In the genomic region with DNA sequence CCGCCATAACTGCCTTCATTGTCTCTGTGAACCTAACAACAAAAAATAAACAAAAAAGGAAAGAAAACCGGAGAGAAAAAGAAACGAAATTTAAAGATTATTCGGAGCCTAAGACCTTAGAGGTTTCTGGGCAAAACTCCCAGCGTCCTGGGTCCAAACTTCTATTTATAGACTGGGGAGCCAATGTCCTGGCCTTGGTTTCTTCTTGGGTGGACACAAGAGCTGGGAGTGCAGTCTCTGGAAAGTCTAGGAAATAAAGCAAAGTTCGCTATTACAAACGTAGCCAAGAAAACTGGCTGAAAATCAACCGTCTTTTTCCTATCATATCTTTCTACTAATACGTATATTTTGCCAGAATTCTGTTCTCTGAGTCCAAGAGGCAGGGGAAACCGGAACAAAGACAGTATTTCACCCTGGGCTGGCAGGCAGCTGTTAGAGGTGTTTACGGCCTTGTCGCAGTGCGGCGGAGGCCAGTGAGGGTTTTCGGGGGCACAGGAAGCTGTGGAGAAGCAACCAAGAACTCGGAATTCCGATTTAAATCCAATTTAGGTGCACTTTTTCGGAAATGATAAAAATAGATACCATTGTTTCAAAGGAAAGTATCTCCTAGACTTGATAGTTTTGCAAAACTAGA, we compare ENCODE assay signal across 18 mouse cellular contexts. TPM values are rescaled to one million over a fixed set of nuclear protein-coding genes. Genes with fewer than 3 reads are reported as not detected.
A peak's percentile ranks its signal among the peaks of the same experiment; 100 is the strongest.
DNase-seq lines count a peak whose midpoint lies in the region; ATAC-seq lines count a peak whose summit lies in the region.
"Had no signal": no experiment of that assay in that cellular context is flagged by ENCODE, and none has a peak within 500 bp of the region (broad histone marks: within the 10 kb centered on the region; RNA-seq: fewer than 3 reads in every experiment).

No protein-coding gene starts in this region.

- 2% methylated on average over 18 of the region's 18 CpGs for WGBS in neural tube, embryonic 11.5 days
- WGBS in limb, embryonic 11.5 days: 1% methylated on average over 18 of the region's 18 CpGs

- H3K36me3 ChIP-seq in neural tube, embryonic 11.5 days (ENCODE audit: control insufficient read depth, insufficient read depth, low read length): no peaks in the 10 kb centered on the region
- no peaks in the 10 kb centered on the region for H3K36me3 ChIP-seq in limb, embryonic 11.5 days (ENCODE audit: control insufficient read depth, insufficient read depth, low read length)
- H3K36me3 ChIP-seq: heart, embryonic 15.5 days had no signal

- H3K4me2 ChIP-seq in neural tube, embryonic 11.5 days (ENCODE audit: low read depth): peak overlapping the region; percentile 75
- peak overlapping the region; percentile 86 for H3K4me2 ChIP-seq in limb, embryonic 11.5 days (ENCODE audit: low read depth, severe bottlenecking)
- H3K4me2 ChIP-seq: forebrain, embryonic 13.5 days; heart, embryonic 15.5 days had no signal

- peaks cover 28% of the 10 kb centered on the region for H3K4me1 ChIP-seq in neural tube, embryonic 11.5 days (ENCODE audit: control insufficient read depth, insufficient read depth, low read length)
- peaks cover 22% of the 10 kb centered on the region for H3K4me1 ChIP-seq in limb, embryonic 11.5 days (ENCODE audit: control insufficient read depth, insufficient read depth, low read length)

- peak overlapping the region; percentile 100 for H3K9ac ChIP-seq in neural tube, embryonic 11.5 days (ENCODE audit: low read length)
- peak overlapping the region; percentile 3; the same call in 1 of the 2 replicates for H3K9ac ChIP-seq in limb, embryonic 11.5 days (ENCODE audit: low read length)
- H3K9ac ChIP-seq: forebrain, embryonic 13.5 days; heart, embryonic 15.5 days had no signal

- no peaks in the 10 kb centered on the region for H3K27me3 ChIP-seq in neural tube, embryonic 11.5 days (ENCODE audit: control insufficient read depth, insufficient read depth, low read length)
- peaks cover 4% of the 10 kb centered on the region; the same call in 1 of the 2 replicates for H3K27me3 ChIP-seq in limb, embryonic 11.5 days (ENCODE audit: control insufficient read depth, insufficient read depth, low read length)

- no peak for ATAC-seq in neural tube, embryonic 11.5 days (ENCODE audit: insufficient read depth, low FRiP score, low TSS enrichment)
- no peak for ATAC-seq in limb, embryonic 11.5 days (ENCODE audit: insufficient number of reproducible peaks, low FRiP score, low TSS enrichment, low read depth)
- ATAC-seq: activated CD4-positive, CD25-positive, alpha-beta regulatory T cell, adult 4 months; forebrain, embryonic 13.5 days had no signal

- no peaks in the 10 kb centered on the region for H3K9me3 ChIP-seq in neural tube, embryonic 11.5 days (ENCODE audit: control insufficient read depth, low read length)
- H3K9me3 ChIP-seq in limb, embryonic 11.5 days (ENCODE audit: control insufficient read depth, low read length): no peaks in the 10 kb centered on the region
- H3K9me3 ChIP-seq: forebrain, embryonic 13.5 days; heart, embryonic 15.5 days; megakaryocyte, embryonic 14.5 days had no signal

- H3K4me3 ChIP-seq in neural tube, embryonic 11.5 days (ENCODE audit: low read depth, low read length): peak overlapping the region; percentile 98
- peak overlapping the region; percentile 74 for H3K4me3 ChIP-seq in limb, embryonic 11.5 days (ENCODE audit: low read depth, low read length)
- H3K4me3 ChIP-seq: forebrain, embryonic 13.5 days; heart, embryonic 15.5 days had no signal

- DNase-seq in embryo, embryonic 10 days (ENCODE audit: low spot score): peak; percentile 63
- DNase-seq in embryo, embryonic 10.5 days (ENCODE audit: low spot score): no peak
- peak; percentile 66 for DNase-seq in neural tube, embryonic 11.5 days (ENCODE audit: low spot score)
- no peak for DNase-seq in neural tube, embryonic 10.5 days (ENCODE audit: extremely low spot score, low spot score)
- DNase-seq in limb, embryonic 11.5 days (ENCODE audit: low spot score): peak; percentile 76
- no peak for DNase-seq in layer of hippocampus, adult 11-12 months (ENCODE audit: low spot score)
- no peak for DNase-seq in natural killer cell, adult 2 months (ENCODE audit: low spot score in 2 of 2)
- no peak for DNase-seq in spleen, postnatal 14 days (ENCODE audit: low spot score in 2 of 2)
- DNase-seq: cerebellum, adult 11-12 months; gastrocnemius, postnatal 25 days; lung, adult 2 months; retina, postnatal 1 day; thymus, postnatal 14 days had no signal

- H3K27ac ChIP-seq in neural tube, embryonic 11.5 days (ENCODE audit: low read depth, low read length): peak overlapping the region; percentile 93
- H3K27ac ChIP-seq in limb, embryonic 11.5 days (replicated peaks; ENCODE audit: low read depth, low read length): no peak overlapping the region
- H3K27ac ChIP-seq: forebrain, embryonic 13.5 days; heart, embryonic 15.5 days had no signal

RNA-seq across cellular contexts. Expression of a gene that starts 2.5 kb away (rescaled TPM):
- polyA plus RNA-seq in neural tube, embryonic 11.5 days (2014; fragmentation: Nextera tagmentation; extraction: Ambion mirVana): 9.2 and 11.2 TPM in 2 replicates
- 0.84 and 1.9 TPM in 2 replicates for polyA plus RNA-seq in limb, embryonic 11.5 days (2014; fragmentation: Nextera tagmentation; extraction: Ambion mirVana)
- polyA plus RNA-seq: activated CD4-positive, CD25-positive, alpha-beta regulatory T cell, adult 4 months; C2C12; forebrain, embryonic 13.5 days had no signal

RNA-seq across cellular contexts. Expression of a gene that starts 2.5 kb away (rescaled TPM):
- polyA plus RNA-seq in neural tube, embryonic 11.5 days (2014; fragmentation: Nextera tagmentation; extraction: Ambion mirVana): 52.7 and 55.0 TPM in 2 replicates
- 1.2 and 1.4 TPM in 2 replicates for polyA plus RNA-seq in limb, embryonic 11.5 days (2014; fragmentation: Nextera tagmentation; extraction: Ambion mirVana)
- polyA plus RNA-seq: activated CD4-positive, CD25-positive, alpha-beta regulatory T cell, adult 4 months; C2C12; forebrain, embryonic 13.5 days had no signal

RNA-seq across cellular contexts. Expression of a gene that starts 9.9 kb away (rescaled TPM):
- 21.3 and 23.1 TPM in 2 replicates for polyA plus RNA-seq in neural tube, embryonic 11.5 days (2014; fragmentation: Nextera tagmentation; extraction: Ambion mirVana)
- polyA plus RNA-seq in limb, embryonic 11.5 days (2014; fragmentation: Nextera tagmentation; extraction: Ambion mirVana): 11.6 and 13.1 TPM in 2 replicates
- polyA plus RNA-seq: activated CD4-positive, CD25-positive, alpha-beta regulatory T cell, adult 4 months; C2C12; forebrain, embryonic 13.5 days had no signal

RNA-seq across cellular contexts. Expression of a gene that starts 12.3 kb away (rescaled TPM):
- polyA plus RNA-seq in neural tube, embryonic 11.5 days (2014; fragmentation: Nextera tagmentation; extraction: Ambion mirVana): 3.9 and 5.5 TPM in 2 replicates
- polyA plus RNA-seq in limb, embryonic 11.5 days (2014; fragmentation: Nextera tagmentation; extraction: Ambion mirVana): 0.45 and 0.55 TPM in 2 replicates
- polyA plus RNA-seq: activated CD4-positive, CD25-positive, alpha-beta regulatory T cell, adult 4 months; C2C12; forebrain, embryonic 13.5 days; heart, embryonic 15.5 days had no signal

RNA-seq across cellular contexts. Expression of a gene that starts 16.7 kb away (rescaled TPM):
- polyA plus RNA-seq in neural tube, embryonic 11.5 days (2014; fragmentation: Nextera tagmentation; extraction: Ambion mirVana): 14.3 and 17.3 TPM in 2 replicates
- 17.1 and 24.1 TPM in 2 replicates for polyA plus RNA-seq in limb, embryonic 11.5 days (2014; fragmentation: Nextera tagmentation; extraction: Ambion mirVana)
- polyA plus RNA-seq: activated CD4-positive, CD25-positive, alpha-beta regulatory T cell, adult 4 months; C2C12; forebrain, embryonic 13.5 days had no signal

Comparison
In these comparisons a context has a peak if more than half of its experiments do, and no peak if none do; other contexts are left out.
1. DNase-seq: peak in embryo, embryonic 10 days (single experiment), neural tube, embryonic 11.5 days (single experiment) and limb, embryonic 11.5 days (single experiment); none in embryo, embryonic 10.5 days (single experiment), neural tube, embryonic 10.5 days (single experiment), layer of hippocampus, adult 11-12 months (single experiment), natural killer cell, adult 2 months (0 of 2) and spleen, postnatal 14 days (0 of 2).
2. RNA of a gene that starts 2.5 kb away (polyA plus RNA-seq): 52.7 to 55.0 TPM in neural tube, embryonic 11.5 days; 1.2 to 1.4 TPM in limb, embryonic 11.5 days; every median in the first group is over 10 times any median in the second.